Mouse (Mus musculus): ENCODE results near the gene Cd99l2.

Cd99l2 gene

GRCm38 (mm10) chrX:71467491-71467890 lies 25.2 kb downstream of the Cd99l2 start:
- peak; percentile 3 for DNase-seq (ENCODE audit: low spot score)

GRCm38 (mm10) chrX:71465417-71465816 lies 27.2 kb downstream of the Cd99l2 start:
- DNase-seq (ENCODE audit: low spot score): no peak

- no peak for DNase-seq (ENCODE audit: low spot score)
Measured at GRCm38 (mm10) chrX:71464138-71464826, 28.4 kb downstream of the Cd99l2 start.

- DNase-seq (ENCODE audit: low spot score): no peak
Measured at GRCm38 (mm10) chrX:71456078-71456737, 36.4 kb downstream of the Cd99l2 start.

GRCm38 (mm10) chrX:71442916-71443315 lies 49.7 kb downstream of the Cd99l2 start:
- no peak for DNase-seq (ENCODE audit: low spot score)

- DNase-seq (ENCODE audit: low spot score): no peak
Measured at GRCm38 (mm10) chrX:71439473-71439872, 53.2 kb downstream of the Cd99l2 start.

GRCm38 (mm10) chrX:71435542-71435941 lies 57.1 kb downstream of the Cd99l2 start:
- DNase-seq (ENCODE audit: low spot score): no peak

- no peak for DNase-seq (ENCODE audit: low spot score)
Measured at GRCm38 (mm10) chrX:71434860-71435259, 57.8 kb downstream of the Cd99l2 start.

GRCm38 (mm10) chrX:71434448-71434847 lies 58.2 kb downstream of the Cd99l2 start:
- DNase-seq (ENCODE audit: low spot score): no peak

- no peak for DNase-seq (ENCODE audit: low spot score)
Measured at GRCm38 (mm10) chrX:71430900-71431299, 61.7 kb downstream of the Cd99l2 start.

GRCm38 (mm10) chrX:71427491-71427890 lies 65.2 kb downstream of the Cd99l2 start:
- no peak for DNase-seq (ENCODE audit: low spot score)

GRCm38 (mm10) chrX:71425746-71426519 lies 66.7 kb downstream of the Cd99l2 start:
- peak; percentile 83 for DNase-seq (ENCODE audit: low spot score)

GRCm38 (mm10) chrX:71424852-71425251 lies 67.8 kb downstream of the Cd99l2 start:
- DNase-seq (ENCODE audit: low spot score): peak; percentile 3

GRCm38 (mm10) chrX:71413616-71414015 lies 79.0 kb downstream of the Cd99l2 start:
- DNase-seq (ENCODE audit: low spot score): no peak

- DNase-seq (ENCODE audit: low spot score): no peak
Measured at GRCm38 (mm10) chrX:71412776-71413175, 79.9 kb downstream of the Cd99l2 start.

- no peak for DNase-seq (ENCODE audit: low spot score)
Measured at GRCm38 (mm10) chrX:71408386-71408785, 84.3 kb downstream of the Cd99l2 start.

- no peak for DNase-seq (ENCODE audit: low spot score)
Measured at GRCm38 (mm10) chrX:71406290-71406689, 86.4 kb downstream of the Cd99l2 start.

- no peak for DNase-seq (ENCODE audit: low spot score)
Measured at GRCm38 (mm10) chrX:71396326-71396725, 96.3 kb downstream of the Cd99l2 start.

GRCm38 (mm10) chrX:71381571-71381970 lies 111.1 kb downstream of the Cd99l2 start:
- DNase-seq (ENCODE audit: low spot score): peak; percentile 9

- DNase-seq (ENCODE audit: low spot score): no peak
Measured at GRCm38 (mm10) chrX:71378435-71378834, 114.2 kb downstream of the Cd99l2 start.

GRCm38 (mm10) chrX:71376781-71377180 lies 115.9 kb downstream of the Cd99l2 start:
- no peak for DNase-seq (ENCODE audit: low spot score)
